Mouse (Mus musculus) kidney, embryonic 15.5 days (tissue): ENCODE data around the gene Acvr1b. TPM values are rescaled to one million over a fixed set of nuclear protein-coding genes. Genes with fewer than 3 reads are reported as not detected.

Experiments
- ATAC-seq: fragments of 200-750 bp; cut with Nextera tagmentation; replicated peaks from 2 replicates; pipeline ENCODE4 v1.8.0; 2017; ENCODE audit warnings: moderate TSS enrichment; ENCODE audit not compliant: low FRiP score
- H3K27ac ChIP-seq: fragments of 300-500 bp; sonication (generic); 2 replicates; pipeline ENCODE4 v1.5.1; 2015; ENCODE audit warnings: mild to moderate bottlenecking, inconsistent platforms
- H3K27me3 ChIP-seq: fragments of 300-500 bp; sonication (generic); 2 replicates; pipeline ENCODE4 v1.6.1; 2015; ENCODE audit warnings: inconsistent platforms
- H3K36me3 ChIP-seq: fragments of 300-500 bp; sonication (generic); 2 replicates; pipeline ENCODE4 v1.6.1; 2015; ENCODE audit warnings: inconsistent platforms
- H3K4me1 ChIP-seq: fragments of 300-500 bp; sonication (generic); 2 replicates; pipeline ENCODE4 v1.6.1; 2015; ENCODE audit warnings: inconsistent platforms
- H3K4me2 ChIP-seq: fragments of 300-500 bp; sonication (generic); 2 replicates; pipeline ENCODE4 v1.6.1; 2015; ENCODE audit warnings: moderate library complexity, mild to moderate bottlenecking, inconsistent platforms
- H3K4me3 ChIP-seq: fragments of 300-500 bp; sonication (generic); replicated peaks from 2 replicates; pipeline ENCODE4 v1.5.1; 2015; ENCODE audit warnings: mild to moderate bottlenecking, inconsistent platforms
- H3K9ac ChIP-seq: fragments of 300-500 bp; sonication (generic); 2 replicates; pipeline ENCODE4 v1.6.1; 2015; ENCODE audit warnings: mild to moderate bottlenecking, inconsistent platforms
- H3K9me3 ChIP-seq: fragments of 300-500 bp; sonication (generic); replicated peaks from 2 replicates; pipeline ENCODE4 v1.6.1; 2016; ENCODE audit warnings: inconsistent platforms
- WGBS: fragments of 180-500 bp; shearing (Covaris S2); methylation state at CpG from one replicate; pipeline ENCODE4 v1.1.7; 2015; ENCODE audit warnings: mixed read lengths; 5-methylcytosine and 5-hydroxymethylcytosine counted together
- polyA plus RNA-seq: library from polyadenylated mRNA; unstranded; fragments of >200 nt; fragmentation: Nextera tagmentation; extraction: Ambion mirVana; gene quantifications from 2 replicates; pipeline ENCODE4 v1.2.1, GENCODE M21; 2015

Gene Acvr1b
- polyA plus RNA-seq, 1 experiment from 2014 or later = 6.2 TPM

GRCm38 (mm10) chr15:101194951-101195823, 21.3 kb downstream of the Acvr1b start:
- WGBS = 70% methylated on average over 16 of the region's 16 CpGs

DNA sequence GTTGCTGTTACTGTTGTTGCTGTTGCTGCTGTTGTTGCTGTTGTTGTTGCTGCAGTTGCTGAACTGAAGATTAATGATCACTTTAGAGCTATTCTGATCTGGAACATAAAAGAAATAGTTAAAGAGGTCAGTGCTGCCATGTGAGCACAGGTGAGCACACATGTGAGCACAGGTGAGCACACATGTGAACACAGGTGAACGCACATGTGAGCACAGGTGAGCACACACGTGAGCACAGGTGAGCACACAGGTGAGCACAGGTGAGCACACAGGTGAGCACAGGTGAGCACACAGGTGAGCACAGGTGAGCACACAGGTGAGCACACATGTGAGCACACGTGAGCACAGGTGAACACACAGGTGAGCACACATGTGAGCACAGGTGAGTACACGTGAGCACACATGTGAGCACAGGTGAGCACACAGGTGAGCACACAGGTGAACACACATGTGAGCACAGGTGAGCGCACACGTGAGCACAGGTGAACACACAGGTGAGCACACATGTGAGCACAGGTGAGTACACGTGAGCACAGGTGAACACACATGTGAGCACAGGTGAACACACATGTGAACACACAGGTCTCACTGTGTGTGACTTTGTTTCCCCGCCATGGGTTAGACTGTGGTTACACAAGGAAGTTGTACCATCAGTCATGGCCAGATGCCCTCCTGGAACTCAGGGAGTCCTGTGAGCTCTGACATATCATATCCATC, 22.4 kb downstream of the Acvr1b start:
- H3K4me1 ChIP-seq = peaks cover 72% of the 10 kb centered on the region
- ATAC-seq = no peak
- no peak overlapping the region for H3K9ac ChIP-seq
- peak overlapping the region; percentile 88 for H3K27ac ChIP-seq
- 93% methylated on average over 8 of the region's 8 CpGs for WGBS
- H3K4me2 ChIP-seq = no peak overlapping the region
- H3K27me3 ChIP-seq = no peaks in the 10 kb centered on the region
- peaks cover 60% of the 10 kb centered on the region for H3K36me3 ChIP-seq
- no peak overlapping the region for H3K4me3 ChIP-seq
- H3K9me3 ChIP-seq = no peaks in the 10 kb centered on the region

More at GRCm38 (mm10) chr15:101194951-101195823, 21.3 kb downstream of the Acvr1b start:
- Histone ChIP-seq H3K4me3 (no peak overlapping the region), H3K27me3 (no peaks in the 10 kb centered on the region), H3K27ac (peak overlapping the region; percentile 88), H3K4me1 (peaks cover 75% of the 10 kb centered on the region), H3K4me2 (no peak overlapping the region), H3K9ac (no peak overlapping the region), H3K36me3 (peaks cover 50% of the 10 kb centered on the region), H3K9me3 (no peaks in the 10 kb centered on the region)
- peak; percentile 80 for ATAC-seq

- Histone ChIP-seq H3K4me1 (peaks cover 65% of the 10 kb centered on the region), H3K4me2 (no peak overlapping the region), H3K36me3 (peaks cover 68% of the 10 kb centered on the region), H3K4me3 (no peak overlapping the region), H3K9me3 (no peaks in the 10 kb centered on the region), H3K9ac (no peak overlapping the region), H3K27ac (peak overlapping the region; percentile 88), H3K27me3 (no peaks in the 10 kb centered on the region)
- no peak for ATAC-seq
These were observed 23.1 kb downstream of the Acvr1b start for GRCm38 (mm10) chr15:101196961-101197360.

- WGBS = 83% methylated on average over 15 of the region's 15 CpGs
- no peak overlapping the region for H3K9ac ChIP-seq
- peaks cover 74% of the 10 kb centered on the region for H3K36me3 ChIP-seq
- no peak overlapping the region for H3K4me3 ChIP-seq
- H3K4me2 ChIP-seq = no peak overlapping the region
- no peaks in the 10 kb centered on the region for H3K9me3 ChIP-seq
- ATAC-seq = no peak
- peaks cover 59% of the 10 kb centered on the region for H3K4me1 ChIP-seq
- peak overlapping the region; percentile 88 for H3K27ac ChIP-seq
- no peaks in the 10 kb centered on the region for H3K27me3 ChIP-seq
These were observed 23.8 kb downstream of the Acvr1b start for GRCm38 (mm10) chr15:101197497-101198179.

- WGBS = 14% methylated on average over 3 of the region's 3 CpGs
- H3K27ac ChIP-seq = peak overlapping the region; percentile 88
- no peak overlapping the region for H3K4me3 ChIP-seq
- H3K4me2 ChIP-seq = no peak overlapping the region
- H3K9ac ChIP-seq = no peak overlapping the region
- peaks cover 80% of the 10 kb centered on the region for H3K36me3 ChIP-seq
- no peaks in the 10 kb centered on the region for H3K9me3 ChIP-seq
- no peaks in the 10 kb centered on the region for H3K27me3 ChIP-seq
- ATAC-seq = peak; percentile 84
- H3K4me1 ChIP-seq = peaks cover 55% of the 10 kb centered on the region
These were observed 24.4 kb downstream of the Acvr1b start for GRCm38 (mm10) chr15:101198218-101198617.

DNA sequence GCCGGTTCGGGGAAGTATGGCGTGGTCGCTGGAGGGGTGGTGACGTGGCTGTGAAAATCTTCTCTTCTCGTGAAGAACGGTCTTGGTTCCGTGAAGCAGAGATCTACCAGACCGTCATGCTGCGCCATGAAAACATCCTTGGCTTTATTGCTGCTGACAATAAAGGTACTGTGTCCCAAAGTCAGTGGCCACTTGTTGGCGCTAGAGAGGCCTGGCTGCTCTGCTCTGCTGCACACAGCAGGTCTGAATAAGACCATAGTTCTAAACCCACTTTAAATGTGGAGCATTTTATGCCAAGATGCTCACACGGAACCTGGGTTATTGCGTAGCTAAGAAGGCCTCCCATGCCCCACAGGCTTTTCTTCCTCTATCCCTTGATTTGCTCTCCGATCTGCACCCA, 25.0 kb downstream of the Acvr1b start:
- Histone ChIP-seq H3K4me2 (no peak overlapping the region), H3K36me3 (peaks cover 84% of the 10 kb centered on the region), H3K4me1 (peaks cover 50% of the 10 kb centered on the region), H3K4me3 (no peak overlapping the region), H3K27me3 (no peaks in the 10 kb centered on the region), H3K27ac (peak overlapping the region; percentile 64), H3K9ac (no peak overlapping the region), H3K9me3 (no peaks in the 10 kb centered on the region)
- ATAC-seq = no peak
- 89% methylated on average over 14 of the region's 14 CpGs for WGBS

DNA sequence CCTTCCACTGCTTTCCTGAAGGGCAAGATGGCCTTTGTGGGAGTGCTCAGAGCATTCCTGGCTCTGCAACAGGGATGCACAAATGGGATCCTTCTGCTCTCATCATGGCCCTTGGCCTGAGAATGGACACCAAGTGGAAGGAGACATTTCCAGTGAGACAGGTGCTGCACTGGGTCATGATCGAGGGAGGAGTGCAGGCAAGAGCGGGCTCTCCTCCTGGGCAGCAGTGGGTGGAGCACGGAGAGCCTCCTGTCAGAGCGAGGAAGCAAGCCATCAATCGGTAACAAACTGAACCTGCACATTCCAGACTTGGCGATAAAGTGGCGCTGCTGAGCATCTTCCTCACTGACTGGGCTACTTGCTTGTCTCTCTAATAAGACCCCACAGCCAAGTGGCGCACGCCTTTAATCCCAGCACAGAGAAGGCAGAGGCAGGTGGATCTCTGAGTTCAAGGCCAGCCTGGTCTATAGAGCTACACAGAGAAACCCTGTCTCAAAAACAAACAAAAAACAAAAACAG, 27.0 kb downstream of the Acvr1b start:
- Histone ChIP-seq H3K27ac (no peak overlapping the region), H3K9ac (no peak overlapping the region), H3K27me3 (no peaks in the 10 kb centered on the region), H3K36me3 (peaks cover 82% of the 10 kb centered on the region), H3K4me2 (no peak overlapping the region), H3K9me3 (no peaks in the 10 kb centered on the region), H3K4me1 (peaks cover 30% of the 10 kb centered on the region), H3K4me3 (no peak overlapping the region)
- no peak for ATAC-seq
- 97% methylated on average over 9 of the region's 9 CpGs for WGBS

DNA sequence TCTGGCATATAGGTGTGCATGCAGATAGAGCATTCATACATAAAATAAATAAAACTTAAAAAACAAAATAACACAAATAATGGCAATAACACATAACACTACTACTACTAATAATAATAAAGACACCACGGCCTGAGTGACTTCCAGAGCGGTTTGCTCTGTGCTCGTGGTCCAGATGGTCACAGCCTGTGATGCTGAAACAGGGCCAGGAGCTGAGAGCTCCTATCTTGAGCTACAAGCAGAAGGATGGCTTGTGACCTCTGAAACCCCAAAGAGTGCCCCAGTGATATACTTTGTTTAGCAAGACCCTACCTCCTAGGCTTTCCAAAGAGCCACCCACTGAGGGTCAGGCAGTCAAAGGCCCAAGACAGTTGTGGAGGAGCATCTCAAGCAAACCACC, 27.5 kb downstream of the Acvr1b start:
- Histone ChIP-seq H3K4me1 (peaks cover 25% of the 10 kb centered on the region), H3K4me3 (no peak overlapping the region), H3K9me3 (no peaks in the 10 kb centered on the region), H3K27ac (no peak overlapping the region), H3K4me2 (no peak overlapping the region), H3K27me3 (no peaks in the 10 kb centered on the region), H3K9ac (no peak overlapping the region), H3K36me3 (peaks cover 82% of the 10 kb centered on the region)
- WGBS = 91% methylated on average over 3 of the region's 3 CpGs
- ATAC-seq = no peak

DNA sequence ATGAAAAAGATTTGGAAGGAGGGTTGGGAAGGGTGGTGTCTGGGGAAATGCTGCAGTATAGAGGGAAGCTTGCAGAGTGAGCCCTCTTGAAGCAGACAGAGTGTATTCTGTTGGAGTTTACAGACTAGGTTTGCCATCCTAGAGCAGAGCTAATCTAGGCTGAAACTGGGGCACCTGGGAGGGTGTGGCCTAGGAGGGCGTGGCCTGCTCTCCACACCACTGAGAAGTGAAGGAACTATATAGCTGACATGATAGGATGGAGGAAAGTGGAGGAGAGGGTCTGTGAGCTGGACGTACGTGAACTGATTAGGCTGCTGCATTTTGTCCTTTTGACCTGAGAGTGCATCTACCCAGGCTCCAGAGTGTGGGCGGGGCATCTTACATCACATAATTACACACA, 29.8 kb downstream of the Acvr1b start:
- Histone ChIP-seq H3K36me3 (peaks cover 94% of the 10 kb centered on the region), H3K27ac (no peak overlapping the region), H3K4me3 (no peak overlapping the region), H3K4me1 (peaks cover 2% of the 10 kb centered on the region; the same call in 1 of the 2 replicates), H3K9me3 (no peaks in the 10 kb centered on the region), H3K27me3 (no peaks in the 10 kb centered on the region), H3K4me2 (no peak overlapping the region), H3K9ac (no peak overlapping the region)
- WGBS = 79% methylated on average over 4 of the region's 4 CpGs
- no peak for ATAC-seq

DNA sequence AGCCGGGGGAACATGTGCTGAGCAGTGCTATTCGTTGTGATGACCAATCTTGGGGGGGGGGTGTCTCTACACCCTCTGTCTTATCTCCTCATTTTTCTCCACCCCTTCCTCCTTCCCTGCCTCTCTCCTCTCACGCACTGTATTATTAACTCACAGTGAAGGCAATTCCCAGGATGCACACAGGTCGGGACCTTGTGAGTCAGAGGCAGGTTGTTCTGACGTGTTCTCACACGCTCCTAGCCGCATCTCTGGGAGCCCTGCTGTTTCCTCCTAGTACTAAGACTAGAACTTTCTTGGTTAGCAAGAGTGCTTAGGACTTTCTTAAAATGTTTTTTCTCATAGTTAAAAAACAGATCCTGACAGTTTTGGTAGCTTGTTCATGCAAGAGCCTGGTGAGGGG, 30.9 kb downstream of the Acvr1b start:
- ATAC-seq = no peak
- H3K27ac ChIP-seq = no peak overlapping the region
- 86% methylated on average over 7 of the region's 7 CpGs for WGBS
- H3K4me2 ChIP-seq = no peak overlapping the region
- H3K36me3 ChIP-seq = peaks cover 95% of the 10 kb centered on the region
- no peaks in the 10 kb centered on the region for H3K27me3 ChIP-seq
- H3K4me1 ChIP-seq = no peaks in the 10 kb centered on the region
- no peak overlapping the region for H3K4me3 ChIP-seq
- H3K9ac ChIP-seq = no peak overlapping the region
- H3K9me3 ChIP-seq = no peaks in the 10 kb centered on the region

DNA sequence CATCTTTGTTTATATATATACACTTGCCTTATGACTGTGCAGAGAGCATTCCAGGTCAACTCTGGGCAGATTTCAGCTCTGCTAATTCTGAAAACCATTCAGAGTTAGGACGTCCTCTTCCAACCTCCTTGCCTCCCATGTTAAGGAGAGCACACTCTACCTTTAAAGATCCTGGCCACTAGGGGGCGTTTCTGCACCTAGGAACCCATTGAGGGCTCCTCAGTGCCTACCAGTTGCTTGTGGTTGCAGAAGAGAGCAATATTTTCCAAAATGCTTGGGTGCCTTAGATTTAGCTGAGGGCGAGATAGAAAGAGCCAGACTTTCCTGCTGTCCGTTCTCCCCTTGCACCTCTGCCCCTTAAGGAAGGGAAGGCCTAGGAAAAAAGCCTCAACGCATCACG, 36.4 kb downstream of the Acvr1b start:
- no peak; the same call in 1 of the 2 replicates for ATAC-seq
- 71% methylated on average over 6 of the region's 6 CpGs for WGBS
- Histone ChIP-seq H3K9ac (no peak overlapping the region), H3K4me3 (no peak overlapping the region), H3K27ac (no peak overlapping the region), H3K27me3 (no peaks in the 10 kb centered on the region), H3K36me3 (peaks cover 79% of the 10 kb centered on the region), H3K4me1 (peaks cover 3% of the 10 kb centered on the region; the same call in 1 of the 2 replicates), H3K4me2 (no peak overlapping the region), H3K9me3 (no peaks in the 10 kb centered on the region)
